Mouse (Mus musculus): ENCODE data around the gene Foxp1. TPM values are rescaled to one million over a fixed set of nuclear protein-coding genes. Genes with fewer than 3 reads are reported as not detected.

Foxp1 gene
- total RNA-seq, 2 experiments from 2014 or later = 12.3 to 26.5 TPM

DNA sequence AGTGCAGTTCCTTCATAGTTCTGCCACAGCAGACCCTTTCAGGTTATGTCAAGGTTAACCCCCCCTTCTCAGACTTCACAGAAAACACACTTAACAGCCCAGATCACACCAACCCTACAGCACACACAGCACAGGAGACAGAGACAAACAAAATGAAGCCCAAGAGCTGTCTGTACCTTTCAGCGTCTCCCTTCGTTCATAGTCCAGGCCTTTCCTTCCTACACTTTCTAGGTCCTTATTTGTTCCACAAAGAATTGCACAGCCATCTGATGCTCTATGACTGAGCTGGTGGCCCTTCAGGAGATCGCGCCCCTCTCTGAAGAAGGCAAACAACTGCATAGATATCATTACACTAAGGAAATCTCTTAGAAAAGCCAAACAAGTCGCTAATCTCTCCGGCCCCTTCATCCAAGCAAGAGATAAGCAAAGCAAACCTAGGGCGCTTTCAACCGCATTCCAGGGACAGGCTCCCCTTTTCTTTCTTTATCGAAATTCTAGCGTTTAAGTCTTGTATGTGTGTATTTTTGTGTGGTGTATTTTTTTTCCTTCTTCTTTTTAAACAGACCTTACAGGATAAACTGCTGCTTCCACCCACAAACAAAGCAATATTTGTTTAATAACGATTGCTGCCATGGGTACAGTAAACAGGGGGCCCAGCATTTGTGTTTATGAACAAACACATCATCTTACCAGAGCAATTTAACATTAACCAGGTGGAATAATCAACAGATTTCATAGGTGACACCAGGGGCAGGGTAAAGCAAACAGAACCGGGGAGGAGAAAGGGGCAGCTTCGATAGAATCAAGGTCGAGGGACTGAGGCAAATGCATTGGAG lies 349.2 kb downstream of the Foxp1 start:
- no peak for ATAC-seq (replicated peaks; ENCODE audit: low FRiP score, poor library complexity, severe bottlenecking)

DNA sequence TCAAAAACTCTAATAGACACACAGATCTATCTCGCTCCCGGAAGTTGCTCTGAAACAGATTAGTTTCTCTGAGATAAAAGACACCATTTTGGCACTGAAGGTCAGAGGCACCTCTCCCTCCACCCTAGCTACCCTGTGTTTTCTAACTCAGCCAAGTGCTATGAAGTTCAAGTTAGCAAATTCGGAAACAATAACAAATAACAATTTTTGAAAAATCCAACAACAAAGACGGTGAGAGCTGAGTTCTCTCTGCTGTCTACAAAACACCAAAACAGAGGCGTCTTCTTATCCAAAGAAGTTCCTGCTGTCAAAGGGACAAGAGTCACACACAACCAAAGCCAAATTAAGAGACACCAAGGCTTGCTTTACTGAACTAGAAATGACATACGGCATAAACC lies 349.9 kb downstream of the Foxp1 start:
- ATAC-seq (replicated peaks; ENCODE audit: low FRiP score, poor library complexity, severe bottlenecking) = no peak

- no peak for ATAC-seq (replicated peaks; ENCODE audit: low FRiP score, poor library complexity, severe bottlenecking)
Measured at GRCm38 (mm10) chr6:99171901-99172588, 350.5 kb downstream of the Foxp1 start.

DNA sequence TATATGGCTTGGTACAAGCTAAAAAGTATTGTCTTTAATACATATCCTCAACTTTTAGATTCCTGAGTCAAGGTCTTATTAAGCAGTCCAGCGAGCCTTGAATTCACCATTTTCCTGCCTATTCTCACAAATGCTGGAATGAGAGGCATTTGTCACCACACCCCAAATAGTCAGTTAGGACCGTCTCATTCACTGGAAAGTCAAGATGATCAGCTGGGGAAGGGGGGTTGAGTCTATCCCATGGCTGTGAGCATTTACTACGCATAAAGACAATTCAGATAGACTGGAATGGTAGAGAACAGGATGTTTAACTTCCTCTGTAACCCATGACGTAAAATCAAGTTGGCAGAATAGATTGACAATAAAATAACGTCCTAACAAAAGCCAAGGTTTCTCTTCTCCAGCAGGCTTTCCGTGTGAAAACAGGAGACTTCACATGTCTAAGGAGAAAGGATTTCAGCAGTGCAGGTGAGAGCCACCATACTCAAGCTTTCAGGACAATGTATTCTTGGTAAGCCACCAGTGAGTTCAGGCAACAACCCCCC lies 351.2 kb downstream of the Foxp1 start:
- ATAC-seq (replicated peaks; ENCODE audit: low FRiP score, poor library complexity, severe bottlenecking) = no peak

GRCm38 (mm10) chr6:99168727-99169126 lies 353.8 kb downstream of the Foxp1 start:
- ATAC-seq (replicated peaks; ENCODE audit: low FRiP score, poor library complexity, severe bottlenecking) = no peak

- no peak for ATAC-seq (replicated peaks; ENCODE audit: low FRiP score, poor library complexity, severe bottlenecking)
Measured at GRCm38 (mm10) chr6:99167001-99167400, 355.5 kb downstream of the Foxp1 start.

DNA sequence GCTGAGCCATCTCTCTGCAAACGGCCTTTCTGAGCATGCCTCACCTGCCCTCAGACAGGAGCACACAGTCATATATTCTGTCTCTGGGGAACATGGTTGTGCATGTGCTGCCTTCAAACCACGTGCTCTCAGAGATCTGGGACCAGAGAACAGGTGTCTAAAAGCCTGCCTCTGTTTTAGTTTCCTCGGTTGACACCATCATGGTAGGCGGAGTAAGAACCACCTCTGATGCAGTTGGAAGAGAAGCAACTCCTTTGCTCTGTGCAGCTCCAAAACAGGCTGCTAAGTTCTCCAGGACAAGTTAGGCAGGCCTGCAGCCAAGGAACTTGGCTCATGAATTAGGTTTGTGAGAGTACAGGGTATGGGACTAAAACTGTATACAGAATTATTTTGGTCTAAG lies 356.4 kb downstream of the Foxp1 start:
- no peak for ATAC-seq (replicated peaks; ENCODE audit: low FRiP score, poor library complexity, severe bottlenecking)

DNA sequence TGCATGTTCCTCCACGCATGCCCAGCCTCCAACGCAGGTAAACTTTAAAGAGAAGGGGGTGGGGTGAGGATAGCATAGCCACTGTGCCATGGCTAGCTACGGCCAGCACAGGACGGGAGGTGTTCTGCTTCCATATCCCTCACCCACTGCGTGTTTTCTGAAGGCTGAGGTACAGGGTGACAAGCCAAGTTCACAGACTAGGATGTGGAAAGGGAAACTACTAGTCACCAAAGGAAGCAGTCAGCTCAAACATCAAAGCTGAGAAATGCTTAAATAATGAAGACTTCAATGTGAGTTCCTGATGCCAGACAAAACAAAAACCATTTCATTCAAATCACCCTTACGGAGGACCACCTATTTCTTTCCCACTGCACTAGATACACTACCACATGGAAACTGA lies 357.8 kb downstream of the Foxp1 start:
- no peak for ATAC-seq (replicated peaks; ENCODE audit: low FRiP score, poor library complexity, severe bottlenecking)

GRCm38 (mm10) chr6:99162716-99163115 lies 359.8 kb downstream of the Foxp1 start:
- ATAC-seq (replicated peaks; ENCODE audit: low FRiP score, poor library complexity, severe bottlenecking) = no peak

DNA sequence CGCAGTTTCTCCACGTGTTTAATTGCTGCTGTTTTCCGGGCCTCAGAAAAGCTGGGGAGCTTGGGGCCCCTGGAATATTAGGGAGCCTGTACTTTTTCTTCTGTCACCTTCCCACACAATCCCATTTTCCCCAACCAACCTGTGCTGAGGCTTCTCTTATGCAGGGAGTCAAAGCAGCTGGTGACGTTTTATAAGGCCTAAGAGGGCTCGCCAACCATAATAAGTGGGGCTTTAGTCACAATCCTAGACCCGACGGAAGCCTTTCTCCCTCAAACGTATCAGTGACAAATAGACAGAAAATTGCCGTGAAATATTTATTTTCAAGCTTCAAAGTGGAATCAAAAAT lies 362.2 kb downstream of the Foxp1 start:
- no peak for ATAC-seq (replicated peaks; ENCODE audit: low FRiP score, poor library complexity, severe bottlenecking)

GRCm38 (mm10) chr6:99159452-99160347 lies 362.8 kb downstream of the Foxp1 start:
- no peak for ATAC-seq (replicated peaks; ENCODE audit: low FRiP score, poor library complexity, severe bottlenecking)

GRCm38 (mm10) chr6:99153682-99154081 lies 368.8 kb downstream of the Foxp1 start:
- no peak for ATAC-seq (replicated peaks; ENCODE audit: low FRiP score, poor library complexity, severe bottlenecking)

DNA sequence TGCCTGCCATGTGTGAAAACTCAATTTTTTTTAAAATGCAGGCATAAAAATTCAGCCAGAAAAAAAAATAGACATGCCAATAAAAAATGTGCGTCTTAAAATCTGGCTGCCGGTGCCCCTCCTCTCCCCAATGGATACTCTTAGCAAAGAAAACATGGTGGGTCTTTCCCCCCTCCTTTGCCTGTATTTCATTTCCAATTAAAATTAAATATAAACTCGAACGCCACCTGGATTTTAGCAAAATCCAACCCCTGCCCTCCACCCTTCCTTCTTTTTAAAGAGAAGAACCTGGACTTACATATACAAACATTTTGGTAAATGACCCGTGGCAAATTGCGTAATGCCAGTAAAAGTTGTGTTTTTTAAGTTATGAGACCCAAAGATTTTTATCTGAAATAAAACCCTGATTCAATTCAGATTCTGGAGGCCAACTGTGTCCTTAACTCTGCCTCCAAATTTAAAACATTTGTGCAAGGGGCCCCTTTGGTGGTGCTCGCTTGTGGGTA lies 376.1 kb downstream of the Foxp1 start:
- no peak for ATAC-seq (replicated peaks; ENCODE audit: low FRiP score, poor library complexity, severe bottlenecking)

DNA sequence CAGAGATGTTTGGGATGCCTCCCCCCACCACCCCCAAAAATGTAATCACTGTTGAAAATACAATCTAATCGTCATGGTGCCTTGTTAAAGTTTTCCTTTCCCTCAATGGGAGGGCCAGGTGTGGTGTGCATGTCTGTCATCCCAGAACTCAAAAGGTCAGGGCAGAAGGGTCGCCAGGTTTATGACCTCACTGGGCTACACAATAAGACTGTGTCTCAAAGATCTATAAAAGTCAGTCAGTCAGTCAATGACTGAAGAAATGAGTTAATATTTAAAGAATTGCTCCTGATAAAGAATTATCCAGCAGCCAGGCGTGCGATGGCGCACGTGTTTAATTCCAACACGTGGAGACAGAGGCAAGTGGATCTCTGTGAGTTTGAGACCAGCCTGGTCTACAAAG lies 377.5 kb downstream of the Foxp1 start:
- ATAC-seq (replicated peaks; ENCODE audit: low FRiP score, poor library complexity, severe bottlenecking) = no peak

- ATAC-seq (replicated peaks; ENCODE audit: low FRiP score, poor library complexity, severe bottlenecking) = no peak
Measured at GRCm38 (mm10) chr6:99143756-99144036, 378.8 kb downstream of the Foxp1 start.

DNA sequence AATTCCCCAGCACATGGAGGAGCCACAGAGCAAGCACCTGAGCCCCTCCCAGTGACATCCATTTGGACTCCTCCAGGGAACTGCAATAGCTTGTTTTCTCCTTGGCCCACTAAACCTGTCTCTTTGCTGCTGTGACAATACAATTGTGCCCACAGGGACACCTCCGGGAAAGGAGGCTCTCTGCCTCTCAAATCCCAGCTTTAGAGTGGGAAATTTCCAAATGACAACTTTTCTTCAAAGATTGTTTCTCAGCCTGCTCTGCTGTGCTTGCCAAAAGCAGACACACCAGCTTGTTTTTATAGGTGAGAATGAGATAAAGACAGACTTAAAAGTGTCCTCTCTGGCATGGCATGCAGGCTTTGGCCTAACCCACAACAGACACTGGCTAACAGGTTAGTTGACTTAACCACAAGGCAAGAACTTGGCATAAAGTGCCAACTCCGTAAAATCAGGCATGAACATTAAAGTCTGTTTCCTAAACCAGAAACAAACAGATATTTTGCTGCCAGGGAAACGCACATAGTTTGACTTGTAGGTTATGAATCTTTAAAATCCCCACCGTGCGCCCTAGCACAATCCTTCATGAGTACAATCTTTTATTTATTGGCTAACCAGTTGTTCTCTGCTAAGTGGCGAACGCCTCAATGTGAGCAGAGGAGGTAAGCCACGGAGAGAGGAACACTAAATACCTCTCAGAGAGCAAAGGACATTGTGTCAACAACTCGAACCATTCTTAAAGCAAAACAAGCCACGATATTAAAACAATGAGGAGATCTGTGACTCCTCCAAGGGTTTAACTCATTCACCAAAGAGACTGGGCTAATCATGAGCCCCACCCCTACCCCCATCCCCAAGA lies 379.4 kb downstream of the Foxp1 start:
- ATAC-seq (replicated peaks; ENCODE audit: low FRiP score, poor library complexity, severe bottlenecking) = no peak

GRCm38 (mm10) chr6:99138041-99138440 lies 384.5 kb downstream of the Foxp1 start:
- no peak for ATAC-seq (replicated peaks; ENCODE audit: low FRiP score, poor library complexity, severe bottlenecking)

- no peak for ATAC-seq (replicated peaks; ENCODE audit: low FRiP score, poor library complexity, severe bottlenecking)
Measured at GRCm38 (mm10) chr6:99137071-99137470, 385.4 kb downstream of the Foxp1 start.

- no peak for ATAC-seq (replicated peaks; ENCODE audit: low FRiP score, poor library complexity, severe bottlenecking)
Measured at GRCm38 (mm10) chr6:99135938-99136729, 386.4 kb downstream of the Foxp1 start.

All from erythroblast, adult 5-6 weeks (primary cell).